Mouse (Mus musculus) mouse embryonic stem cell (cell line): ENCODE data around the gene Klk6.

Source experiments
- in situ Hi-C, 2 experiments: fragments of 300-500 bp; cut with MboI; formaldehyde crosslinking; loops; 1 replicate in 1 of 2; 3 replicates in 1 of 2; pipeline ENCODE4 v1.14.3; 2019 to 2020; ENCODE audit warnings: low sequenced_read_pairs in 2 of 2, low pct_unique_long_range_greater_than_20kb in 1 of 2, mixed read lengths in 1 of 2; ENCODE audit not compliant: unreplicated experiment in 1 of 2

Klk6 gene

GRCm38 (mm10) chr7:43824199-43824598 is at the start of gene Klk6:
TSS of gene Klk6 (plus strand) at chr7:43824499.
- in situ Hi-C loops = no loop called here

- in situ Hi-C loops = no loop called here
These were observed 49.5 kb upstream of the Klk6 start for GRCm38 (mm10) chr7:43774802-43775201.

GRCm38 (mm10) chr7:43775311-43776057 is 48.8 kb upstream of the Klk6 start:
- in situ Hi-C loops = no loop called here

- in situ Hi-C loops = no loop called here
These were observed 47.8 kb upstream of the Klk6 start for GRCm38 (mm10) chr7:43776506-43776905.

- in situ Hi-C loops = no loop called here
These were observed 46.9 kb upstream of the Klk6 start for GRCm38 (mm10) chr7:43777423-43777822.

- in situ Hi-C loops = no loop called here
These were observed 45.9 kb upstream of the Klk6 start for GRCm38 (mm10) chr7:43778176-43778970.

- in situ Hi-C loops = loop anchor here in 1 of 2 experiments (5.0 kb wide), 1 partner anchor 98 kb away; no protein-coding TSS in a partner anchor
These were observed 44.1 kb upstream of the Klk6 start for GRCm38 (mm10) chr7:43780241-43780640.

GRCm38 (mm10) chr7:43780746-43781145 is 43.6 kb upstream of the Klk6 start, which contains the start of gene Klk10:
TSS of gene Klk10 (plus strand) at chr7:43781035.
- in situ Hi-C loops = loop anchor here in 1 of 2 experiments (5.0 kb wide), 1 partner anchor 98 kb away; no protein-coding TSS in a partner anchor

- in situ Hi-C loops = loop anchor here in 1 of 2 experiments (5.0 kb wide), 1 partner anchor 99 kb away; no protein-coding TSS in a partner anchor
These were observed 42.8 kb upstream of the Klk6 start for GRCm38 (mm10) chr7:43781541-43781940.

- in situ Hi-C loops = loop anchor here in 1 of 2 experiments (5.0 kb wide), 1 partner anchor 100 kb away; no protein-coding TSS in a partner anchor
These were observed 41.7 kb upstream of the Klk6 start for GRCm38 (mm10) chr7:43782275-43783265.

- in situ Hi-C loops = no loop called here
These were observed 39.0 kb upstream of the Klk6 start for GRCm38 (mm10) chr7:43785286-43785685.

- in situ Hi-C loops = no loop called here
These were observed 36.2 kb upstream of the Klk6 start for GRCm38 (mm10) chr7:43788096-43788495.

- in situ Hi-C loops = no loop called here
These were observed 35.0 kb upstream of the Klk6 start for GRCm38 (mm10) chr7:43789295-43789694.

GRCm38 (mm10) chr7:43791591-43791990 is 32.7 kb upstream of the Klk6 start, which contains the start of gene Klk9:
TSS of gene Klk9 (plus strand) at chr7:43791891.
- in situ Hi-C loops = no loop called here

- in situ Hi-C loops = no loop called here
These were observed 27.9 kb upstream of the Klk6 start for GRCm38 (mm10) chr7:43796355-43796754.

- in situ Hi-C loops = no loop called here
These were observed 26.9 kb upstream of the Klk6 start, which contains the start of gene Klk8 for GRCm38 (mm10) chr7:43797333-43797769. TSS of gene Klk8 (plus strand) at chr7:43797577.

- in situ Hi-C loops = no loop called here
These were observed 26.3 kb upstream of the Klk6 start for GRCm38 (mm10) chr7:43797844-43798462.

- in situ Hi-C loops = no loop called here
These were observed 24.4 kb upstream of the Klk6 start for GRCm38 (mm10) chr7:43799876-43800275.
